Mouse (Mus musculus): ENCODE results near the gene Ppp1r1a. TPM values are rescaled to one million over a fixed set of nuclear protein-coding genes. Genes with fewer than 3 reads are reported as not detected.

Ppp1r1a gene
- polyA plus RNA-seq, 1 experiment from 2014 or later: 110 TPM

- peak overlapping the region; percentile 74 for H3K27ac ChIP-seq (ENCODE audit: low read depth, low read length)
- H3K4me2 ChIP-seq (ENCODE audit: low read depth, low read length): peak overlapping the region; percentile 72
- H3K9me3 ChIP-seq (ENCODE audit: control insufficient read depth, low read length): no peaks in the 10 kb centered on the region
- H3K4me3 ChIP-seq (ENCODE audit: low read depth, low read length): peak overlapping the region; percentile 68
- H3K27me3 ChIP-seq (ENCODE audit: control insufficient read depth, insufficient read depth, low read length): no peaks in the 10 kb centered on the region
- peaks cover 22% of the 10 kb centered on the region for H3K4me1 ChIP-seq (ENCODE audit: control insufficient read depth, insufficient read depth, low read length)
- under 1% methylated on average over 15 of the region's 15 CpGs for whole genome bisulfite sequencing
- peak; percentile 59 for ATAC-seq (ENCODE audit: low read depth)
- no peaks in the 10 kb centered on the region for H3K36me3 ChIP-seq (ENCODE audit: control insufficient read depth, insufficient read depth, low read length)
- H3K9ac ChIP-seq (replicated peaks; ENCODE audit: low read depth, low read length): peak overlapping the region; percentile 85
Observed at GRCm38 (mm10) chr15:103503251-103503600, 34.6 kb downstream of the Ppp1r1a start.

GRCm38 (mm10) chr15:103502435-103503250 is 35.2 kb downstream of the Ppp1r1a start, which contains the start of gene Pde1b:
TSS of gene Pde1b (plus strand) at chr15:103503034.
- Histone ChIP-seq H3K36me3 (ENCODE audit: control insufficient read depth, insufficient read depth, low read length) (no peaks in the 10 kb centered on the region), H3K27me3 (ENCODE audit: control insufficient read depth, insufficient read depth, low read length) (no peaks in the 10 kb centered on the region), H3K4me1 (ENCODE audit: control insufficient read depth, insufficient read depth, low read length) (peaks cover 26% of the 10 kb centered on the region), H3K9ac (replicated peaks; ENCODE audit: low read depth, low read length) (peak within 1 kb of the TSS; percentile 85), H3K4me2 (ENCODE audit: low read depth, low read length) (peak within 1 kb of the TSS; percentile 72), H3K27ac (ENCODE audit: low read depth, low read length) (peak within 1 kb of the TSS; percentile 74), H3K9me3 (ENCODE audit: control insufficient read depth, low read length) (no peaks in the 10 kb centered on the region), H3K4me3 (ENCODE audit: low read depth, low read length) (peak within 1 kb of the TSS; percentile 68)
- WGBS: 1% methylated on average over 57 of the region's 63 CpGs
- peak; percentile 88 for ATAC-seq (ENCODE audit: low read depth)

GRCm38 (mm10) chr15:103501186-103501585 is 36.6 kb downstream of the Ppp1r1a start:
- no peaks in the 10 kb centered on the region for H3K9me3 ChIP-seq (ENCODE audit: control insufficient read depth, low read length)
- no peaks in the 10 kb centered on the region for H3K27me3 ChIP-seq (ENCODE audit: control insufficient read depth, insufficient read depth, low read length)
- ATAC-seq (ENCODE audit: low read depth): no peak
- no peak overlapping the region for H3K4me3 ChIP-seq (ENCODE audit: low read depth, low read length)
- no peak overlapping the region for H3K9ac ChIP-seq (replicated peaks; ENCODE audit: low read depth, low read length)
- 79% methylated on average over 2 of the region's 2 CpGs for WGBS
- peaks cover 20% of the 10 kb centered on the region for H3K4me1 ChIP-seq (ENCODE audit: control insufficient read depth, insufficient read depth, low read length)
- no peaks in the 10 kb centered on the region for H3K36me3 ChIP-seq (ENCODE audit: control insufficient read depth, insufficient read depth, low read length)
- no peak overlapping the region for H3K27ac ChIP-seq (ENCODE audit: low read depth, low read length)
- no peak overlapping the region for H3K4me2 ChIP-seq (ENCODE audit: low read depth, low read length)

GRCm38 (mm10) chr15:103500723-103501122 is 37.1 kb downstream of the Ppp1r1a start:
- no peaks in the 10 kb centered on the region for H3K9me3 ChIP-seq (ENCODE audit: control insufficient read depth, low read length)
- H3K4me3 ChIP-seq (ENCODE audit: low read depth, low read length): no peak overlapping the region
- H3K27me3 ChIP-seq (ENCODE audit: control insufficient read depth, insufficient read depth, low read length): no peaks in the 10 kb centered on the region
- H3K36me3 ChIP-seq (ENCODE audit: control insufficient read depth, insufficient read depth, low read length): no peaks in the 10 kb centered on the region
- H3K4me1 ChIP-seq (ENCODE audit: control insufficient read depth, insufficient read depth, low read length): peaks cover 19% of the 10 kb centered on the region
- ATAC-seq (ENCODE audit: low read depth): no peak
- WGBS: 53% methylated on average over 1 of the region's 1 CpGs
- H3K4me2 ChIP-seq (ENCODE audit: low read depth, low read length): no peak overlapping the region
- no peak overlapping the region for H3K27ac ChIP-seq (ENCODE audit: low read depth, low read length)
- H3K9ac ChIP-seq (replicated peaks; ENCODE audit: low read depth, low read length): no peak overlapping the region

- no peaks in the 10 kb centered on the region for H3K27me3 ChIP-seq (ENCODE audit: control insufficient read depth, insufficient read depth, low read length)
- 0 out of 2 replicates have a peak, but pooled peaks cover 6% of the 10 kb centered on the region for H3K4me1 ChIP-seq (ENCODE audit: control insufficient read depth, insufficient read depth, low read length)
- H3K9ac ChIP-seq (replicated peaks; ENCODE audit: low read depth, low read length): no peak overlapping the region
- no peak for ATAC-seq (ENCODE audit: low read depth)
- H3K4me2 ChIP-seq (ENCODE audit: low read depth, low read length): no peak overlapping the region
- H3K9me3 ChIP-seq (ENCODE audit: control insufficient read depth, low read length): no peaks in the 10 kb centered on the region
- H3K36me3 ChIP-seq (ENCODE audit: control insufficient read depth, insufficient read depth, low read length): no peaks in the 10 kb centered on the region
- H3K27ac ChIP-seq (ENCODE audit: low read depth, low read length): no peak overlapping the region
- 36% methylated on average over 3 of the region's 3 CpGs for WGBS
- H3K4me3 ChIP-seq (ENCODE audit: low read depth, low read length): no peak overlapping the region
Observed at GRCm38 (mm10) chr15:103498157-103498556, 39.6 kb downstream of the Ppp1r1a start.

- H3K27ac ChIP-seq (ENCODE audit: low read depth, low read length): peak overlapping the region; percentile 12; the same call in 1 of the 2 replicates
Observed at GRCm38 (mm10) chr15:103496204-103497140, 41.3 kb downstream of the Ppp1r1a start.

GRCm38 (mm10) chr15:103488336-103488735 is 49.5 kb downstream of the Ppp1r1a start:
- no peak overlapping the region for H3K9ac ChIP-seq (replicated peaks; ENCODE audit: low read depth, low read length)
- no peaks in the 10 kb centered on the region for H3K27me3 ChIP-seq (ENCODE audit: control insufficient read depth, insufficient read depth, low read length)
- H3K9me3 ChIP-seq (ENCODE audit: control insufficient read depth, low read length): no peaks in the 10 kb centered on the region
- H3K4me1 ChIP-seq (ENCODE audit: control insufficient read depth, insufficient read depth, low read length): peaks cover 5% of the 10 kb centered on the region; the same call in 1 of the 2 replicates
- no peak overlapping the region for H3K27ac ChIP-seq (ENCODE audit: low read depth, low read length)
- 52% methylated on average over 4 of the region's 4 CpGs for WGBS
- ATAC-seq (ENCODE audit: low read depth): no peak
- H3K4me3 ChIP-seq (ENCODE audit: low read depth, low read length): no peak overlapping the region
- H3K4me2 ChIP-seq (ENCODE audit: low read depth, low read length): no peak overlapping the region
- no peaks in the 10 kb centered on the region for H3K36me3 ChIP-seq (ENCODE audit: control insufficient read depth, insufficient read depth, low read length)

More at GRCm38 (mm10) chr15:103496204-103497140, 41.3 kb downstream of the Ppp1r1a start:
- no peak overlapping the region for H3K4me3 ChIP-seq (ENCODE audit: low read depth, low read length)
- no peaks in the 10 kb centered on the region for H3K36me3 ChIP-seq (ENCODE audit: control insufficient read depth, insufficient read depth, low read length)
- H3K4me1 ChIP-seq (ENCODE audit: control insufficient read depth, insufficient read depth, low read length): 0 out of 2 replicates have a peak, but pooled peaks cover 6% of the 10 kb centered on the region
- no peak overlapping the region for H3K4me2 ChIP-seq (ENCODE audit: low read depth, low read length)
- H3K9me3 ChIP-seq (ENCODE audit: control insufficient read depth, low read length): no peaks in the 10 kb centered on the region
- no peak overlapping the region for H3K9ac ChIP-seq (replicated peaks; ENCODE audit: low read depth, low read length)
- peak; percentile 86 for ATAC-seq (ENCODE audit: low read depth)
- 46% methylated on average over 10 of the region's 10 CpGs for WGBS
- no peaks in the 10 kb centered on the region for H3K27me3 ChIP-seq (ENCODE audit: control insufficient read depth, insufficient read depth, low read length)

- no peak overlapping the region for H3K4me3 ChIP-seq (ENCODE audit: low read depth, low read length)
- H3K27ac ChIP-seq (ENCODE audit: low read depth, low read length): no peak overlapping the region
- WGBS: 65% methylated on average over 1 of the region's 1 CpGs
- no peaks in the 10 kb centered on the region for H3K27me3 ChIP-seq (ENCODE audit: control insufficient read depth, insufficient read depth, low read length)
- H3K9me3 ChIP-seq (ENCODE audit: control insufficient read depth, low read length): no peaks in the 10 kb centered on the region
- no peak overlapping the region for H3K9ac ChIP-seq (replicated peaks; ENCODE audit: low read depth, low read length)
- H3K36me3 ChIP-seq (ENCODE audit: control insufficient read depth, insufficient read depth, low read length): no peaks in the 10 kb centered on the region
- H3K4me1 ChIP-seq (ENCODE audit: control insufficient read depth, insufficient read depth, low read length): peaks cover 5% of the 10 kb centered on the region; the same call in 1 of the 2 replicates
- H3K4me2 ChIP-seq (ENCODE audit: low read depth, low read length): no peak overlapping the region
- no peak for ATAC-seq (ENCODE audit: low read depth)
Observed at GRCm38 (mm10) chr15:103486658-103487057, 51.1 kb downstream of the Ppp1r1a start.
